Mouse (Mus musculus): ENCODE results near the gene Col9a2. TPM values are rescaled to one million over a fixed set of nuclear protein-coding genes. Genes with fewer than 3 reads are reported as not detected.

Col9a2 gene
- polyA plus RNA-seq (2015; fragmentation: Nextera tagmentation; extraction: Ambion mirVana) = 29.6 and 29.7 TPM in 2 replicates

GRCm38 (mm10) chr4:121039331-121040115 lies at the start of gene Col9a2:
TSS of gene Col9a2 (plus strand) at chr4:121039385.

GRCm38 (mm10) chr4:121016928-121017657 lies 22.1 kb upstream of the Col9a2 start, which contains the start of gene Smap2:
TSS of gene Smap2 (minus strand) at chr4:121017247.

GRCm38 (mm10) chr4:121097650-121098378 lies 58.6 kb downstream of the Col9a2 start, which contains the start of gene Zmpste24:
TSS of gene Zmpste24 (minus strand) at chr4:121098241.

Other genes with a start within 250 kb of the Col9a2 start
- 66.7 and 74.0 TPM in 2 replicates for gene Nfyc, start 207.8 kb upstream of the Col9a2 start, polyA plus RNA-seq (2015; fragmentation: Nextera tagmentation; extraction: Ambion mirVana)
- gene Rims3, start 184.6 kb upstream of the Col9a2 start, polyA plus RNA-seq (2015; fragmentation: Nextera tagmentation; extraction: Ambion mirVana) = 24.6 and 27.8 TPM in 2 replicates
- gene Exo5, start 114.4 kb upstream of the Col9a2 start, polyA plus RNA-seq (2015; fragmentation: Nextera tagmentation; extraction: Ambion mirVana) = 15.0 and 17.8 TPM in 2 replicates
- 5.0 and 5.7 TPM in 2 replicates for gene Zfp69, start 87.7 kb upstream of the Col9a2 start, polyA plus RNA-seq (2015; fragmentation: Nextera tagmentation; extraction: Ambion mirVana)
- gene Smap2, start 22.1 kb upstream of the Col9a2 start, polyA plus RNA-seq (2015; fragmentation: Nextera tagmentation; extraction: Ambion mirVana) = 49.8 and 52.9 TPM in 2 replicates
- 20.3 and 21.6 TPM in 2 replicates for gene Zmpste24, start 58.9 kb downstream of the Col9a2 start, polyA plus RNA-seq (2015; fragmentation: Nextera tagmentation; extraction: Ambion mirVana)
- not detected in 2 replicates for gene Tmco2, start 69.8 kb downstream of the Col9a2 start, polyA plus RNA-seq (2015; fragmentation: Nextera tagmentation; extraction: Ambion mirVana)
- 19.1 and 19.6 TPM in 2 replicates for gene Rlf, start 175.7 kb downstream of the Col9a2 start, polyA plus RNA-seq (2015; fragmentation: Nextera tagmentation; extraction: Ambion mirVana)

All from neural tube, postnatal 0 days (tissue).